Mouse (Mus musculus): ENCODE results near the gene Gm4181.
"Not testable (repeated sequence)": the region's sequence is repeated elsewhere in the genome, so short reads cannot be mapped to it uniquely, and the experiment has no call there.

Gm4181 gene

DNA sequence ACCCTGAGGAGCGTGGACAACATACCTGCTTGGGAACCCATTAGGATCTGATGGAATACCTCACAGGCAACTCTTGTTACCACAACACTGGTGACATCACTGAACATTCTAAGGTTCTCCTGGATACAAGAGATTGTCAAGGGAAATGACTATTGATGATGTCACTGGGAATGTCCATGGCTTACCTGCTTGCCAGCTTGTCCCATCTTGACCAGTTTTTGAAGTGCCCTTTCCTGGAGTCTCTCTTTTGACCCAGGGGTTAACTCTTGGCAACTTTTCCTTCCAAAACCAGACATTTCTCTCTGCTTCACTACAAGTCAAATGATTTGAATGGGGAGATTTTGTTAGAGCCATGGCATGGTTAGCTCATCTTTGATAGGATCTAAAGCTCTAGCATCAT, at the start of gene Gm4181:
Gene Gm4181, minus strand, starts transcription at position 101 of the 400 bp plus-strand sequence.
- not testable (repeated sequence) for DNase-seq (ENCODE audit: low spot score)

DNA sequence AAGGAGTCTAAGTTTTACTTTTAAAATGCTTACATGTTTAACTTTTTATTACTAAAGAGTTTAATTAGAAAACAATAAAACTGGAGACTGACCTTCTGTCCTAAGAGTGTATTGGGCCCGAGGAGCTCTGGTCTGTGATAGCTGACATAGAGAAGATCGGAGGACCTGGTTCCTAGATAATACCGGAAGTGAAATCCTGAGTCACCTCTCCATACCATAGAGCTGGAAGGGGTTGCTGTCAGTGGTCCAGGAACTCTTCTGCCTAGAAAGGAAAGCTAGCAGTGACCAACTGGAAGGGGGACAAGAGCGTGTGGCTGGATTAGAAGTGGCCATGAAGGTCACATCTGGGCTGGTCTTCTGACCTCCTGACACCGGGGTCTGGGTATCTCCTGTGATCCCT, 41.8 kb upstream of the Gm4181 start:
- DNase-seq (ENCODE audit: low spot score) = no peak

DNA sequence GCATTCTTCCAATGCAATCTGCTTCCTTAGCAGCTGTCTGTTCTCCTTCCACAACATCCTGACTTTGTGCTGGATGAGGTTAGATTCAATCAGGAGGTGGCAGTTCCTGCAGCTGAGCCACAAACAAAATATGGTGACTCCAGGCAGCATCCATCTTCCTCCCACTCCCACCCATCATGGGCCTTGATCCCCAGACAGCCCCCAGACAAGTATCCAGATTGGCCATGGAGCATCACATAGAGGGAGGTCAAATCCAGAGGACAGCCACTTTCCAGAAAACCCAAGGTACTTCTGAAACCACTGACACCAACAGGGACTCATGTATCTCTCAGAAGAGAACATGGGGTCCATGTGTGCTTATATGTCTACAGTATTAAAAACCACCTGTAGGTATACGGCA, 3.0 kb downstream of the Gm4181 start:
- not testable (repeated sequence) for DNase-seq (ENCODE audit: low spot score)

DNA sequence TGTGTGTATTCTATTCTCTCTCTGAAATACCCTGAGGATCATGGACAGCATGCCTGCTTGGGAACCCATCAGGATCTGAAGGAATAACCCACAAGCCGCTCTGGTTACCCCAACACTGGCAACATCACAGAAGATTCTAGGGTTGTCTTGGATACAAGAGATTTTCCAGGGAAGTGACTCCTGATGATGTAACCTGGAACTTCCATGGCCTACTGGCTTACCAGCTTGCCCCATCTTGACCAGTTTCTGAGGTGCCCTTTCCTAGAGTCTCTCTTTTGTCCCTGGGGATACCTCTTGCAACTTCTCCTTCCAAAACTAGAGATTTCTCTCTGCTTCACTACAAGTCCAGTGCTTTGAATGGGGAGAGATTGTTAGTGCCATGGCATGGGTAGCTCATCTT, 24.3 kb downstream of the Gm4181 start, which contains the start of gene Gm17078:
Gene Gm17078, minus strand, starts transcription at position 101 of the 400 bp plus-strand sequence.
- DNase-seq (ENCODE audit: low spot score) = no peak

DNA sequence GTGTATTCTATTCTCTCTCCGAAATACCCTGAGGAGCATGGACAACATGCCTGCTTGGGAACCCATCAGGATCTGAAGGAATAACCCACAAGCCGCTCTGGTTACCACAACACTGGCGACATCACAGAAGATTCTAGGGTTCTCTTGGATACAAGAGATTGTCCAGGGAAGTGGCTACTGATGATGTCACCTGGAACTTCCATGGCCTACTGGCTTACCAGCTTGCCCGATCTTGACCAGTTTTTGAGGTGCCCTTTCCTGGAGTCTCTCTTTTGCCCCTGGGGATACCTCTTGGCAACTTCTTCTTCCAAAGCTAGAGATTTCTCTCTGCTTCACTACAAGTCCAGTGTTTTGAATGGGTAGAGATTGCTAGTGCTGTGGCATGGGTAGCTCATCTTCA, 43.4 kb downstream of the Gm4181 start, which contains the start of gene Gm17174:
Gene Gm17174, minus strand, starts transcription at position 101 of the 400 bp plus-strand sequence.
- not testable (repeated sequence) for DNase-seq (ENCODE audit: low spot score)
